Comparison of ENCODE assay signal across 22 mouse cellular contexts in genomic region chr6:21774213-21774916, GRCm38 (mm10).
DNase-seq lines count a peak whose midpoint lies in the region; ATAC-seq and TF ChIP-seq lines count a peak whose summit lies in the region.
"Had no signal": no experiment of that assay in that cellular context is flagged by ENCODE, and none has a peak within 500 bp of the region (broad histone marks: within the 10 kb centered on the region; RNA-seq: fewer than 3 reads in every experiment).

No protein-coding gene starts in this region.

- TF ChIP-seq CTCF in liver, postnatal 0 days (IDR thresholded peaks at IDR 0.05; ENCODE audit: low read depth), result no peak
- TF ChIP-seq CTCF in liver, embryonic 14.5 days (IDR thresholded peaks at IDR 0.05; ENCODE audit: low read depth), result no peak

- no peak overlapping the region for H3K4me3 ChIP-seq in forebrain, embryonic 15.5 days
- no peak overlapping the region for H3K4me3 ChIP-seq in forebrain, embryonic 13.5 days
- no peak overlapping the region for H3K4me3 ChIP-seq in liver, embryonic 11.5 days (ENCODE audit: low read depth, low read length)
- H3K4me3 ChIP-seq in liver, postnatal 0 days (ENCODE audit: low read depth, low read length), result no peak overlapping the region
- no peak overlapping the region for H3K4me3 ChIP-seq in liver, embryonic 14.5 days (ENCODE audit: insufficient read depth in 1 of 2, low read depth in 2 of 2, low read length in 2 of 2)
- H3K4me3 ChIP-seq in heart, embryonic 11.5 days (ENCODE audit: low read depth, low read length), result no peak overlapping the region
- H3K4me3 ChIP-seq in embryonic facial prominence, embryonic 10.5 days, result no peak overlapping the region
- H3K4me3 ChIP-seq: embryonic facial prominence, embryonic 13.5 days; erythroblast, embryonic 14.5 days; forebrain, embryonic 12.5 days; hindbrain, embryonic 12.5 days; intestine, embryonic 15.5 days had no signal

- no peaks in the 10 kb centered on the region for H3K36me3 ChIP-seq in forebrain, embryonic 15.5 days
- H3K36me3 ChIP-seq in forebrain, embryonic 13.5 days (ENCODE audit: poor library complexity, severe bottlenecking), result peaks cover 4% of the 10 kb centered on the region
- H3K36me3 ChIP-seq in liver, embryonic 11.5 days (ENCODE audit: control insufficient read depth, insufficient read depth, low read length), result no peaks in the 10 kb centered on the region; the same call in 1 of the 2 replicates
- H3K36me3 ChIP-seq in liver, postnatal 0 days (replicated peaks; ENCODE audit: insufficient read depth, low read length), result peaks cover 4% of the 10 kb centered on the region; the same call in 1 of the 2 replicates
- H3K36me3 ChIP-seq in liver, embryonic 14.5 days (replicated peaks; ENCODE audit: control insufficient read depth, insufficient read depth, low read depth), result no peaks in the 10 kb centered on the region
- H3K36me3 ChIP-seq in heart, embryonic 11.5 days (ENCODE audit: control insufficient read depth, insufficient read depth, low read length), result no peaks in the 10 kb centered on the region
- H3K36me3 ChIP-seq in embryonic facial prominence, embryonic 10.5 days (replicated peaks), result peaks cover 9% of the 10 kb centered on the region; the same call in 1 of the 2 replicates
- H3K36me3 ChIP-seq: embryonic facial prominence, embryonic 13.5 days; forebrain, embryonic 12.5 days; intestine, embryonic 15.5 days had no signal

- no peak overlapping the region for H3K27ac ChIP-seq in forebrain, embryonic 15.5 days (replicated peaks)
- no peak overlapping the region for H3K27ac ChIP-seq in forebrain, embryonic 13.5 days
- H3K27ac ChIP-seq in liver, embryonic 11.5 days (ENCODE audit: low read depth, low read length), result no peak overlapping the region
- H3K27ac ChIP-seq in liver, postnatal 0 days (ENCODE audit: low read depth), result no peak overlapping the region
- H3K27ac ChIP-seq in liver, embryonic 14.5 days, result no peak overlapping the region
- no peak overlapping the region for H3K27ac ChIP-seq in heart, embryonic 11.5 days (ENCODE audit: low read depth, low read length)
- H3K27ac ChIP-seq in embryonic facial prominence, embryonic 10.5 days (replicated peaks), result no peak overlapping the region
- H3K27ac ChIP-seq: embryonic facial prominence, embryonic 13.5 days; forebrain, embryonic 12.5 days; hindbrain, embryonic 12.5 days; intestine, embryonic 15.5 days had no signal

- 0 out of 2 replicates have a peak, but pooled peaks have one; percentile 29 for ATAC-seq in forebrain, embryonic 15.5 days (replicated peaks)
- ATAC-seq in forebrain, embryonic 13.5 days, result no peak
- ATAC-seq in liver, embryonic 11.5 days (replicated peaks; ENCODE audit: low FRiP score), result peak; percentile 82
- ATAC-seq in liver, postnatal 0 days, result no peak
- peak; percentile 52; the same call in 1 of the 2 replicates for ATAC-seq in liver, embryonic 14.5 days (ENCODE audit: insufficient read depth)
- no peak for ATAC-seq in heart, embryonic 11.5 days (replicated peaks; ENCODE audit: insufficient number of reproducible peaks, low FRiP score, low TSS enrichment)
- ATAC-seq: hindbrain, embryonic 16.5 days; intestine, embryonic 15.5 days had no signal

- no peaks in the 10 kb centered on the region for H3K27me3 ChIP-seq in forebrain, embryonic 15.5 days
- H3K27me3 ChIP-seq in forebrain, embryonic 13.5 days, result no peaks in the 10 kb centered on the region
- H3K27me3 ChIP-seq in liver, embryonic 11.5 days (replicated peaks; ENCODE audit: control insufficient read depth, insufficient read depth, low read length), result no peaks in the 10 kb centered on the region
- no peaks in the 10 kb centered on the region for H3K27me3 ChIP-seq in liver, postnatal 0 days (ENCODE audit: insufficient read depth, low read length)
- H3K27me3 ChIP-seq in liver, embryonic 14.5 days (ENCODE audit: control insufficient read depth, insufficient read depth, low read length), result no peaks in the 10 kb centered on the region
- no peaks in the 10 kb centered on the region for H3K27me3 ChIP-seq in heart, embryonic 11.5 days (ENCODE audit: control insufficient read depth, insufficient read depth, low read length)
- H3K27me3 ChIP-seq in embryonic facial prominence, embryonic 10.5 days (replicated peaks; ENCODE audit: low read depth, poor library complexity, severe bottlenecking), result no peaks in the 10 kb centered on the region
- H3K27me3 ChIP-seq: embryonic facial prominence, embryonic 13.5 days; forebrain, embryonic 12.5 days; hindbrain, embryonic 12.5 days; intestine, embryonic 15.5 days had no signal

- no peak for TF ChIP-seq EP300 in liver, postnatal 0 days (IDR thresholded peaks at IDR 0.05; ENCODE audit: low read depth)
- no peak; the same call in 1 of the 2 replicates for TF ChIP-seq EP300 in liver, embryonic 14.5 days (IDR thresholded peaks at IDR 0.05; ENCODE audit: low read depth)

- no peak overlapping the region for H3K9ac ChIP-seq in forebrain, embryonic 15.5 days (replicated peaks)
- H3K9ac ChIP-seq in forebrain, embryonic 13.5 days, result no peak overlapping the region
- H3K9ac ChIP-seq in liver, embryonic 11.5 days (ENCODE audit: low read depth, low read length), result no peak overlapping the region
- no peak overlapping the region for H3K9ac ChIP-seq in liver, postnatal 0 days (replicated peaks)
- no peak overlapping the region for H3K9ac ChIP-seq in liver, embryonic 14.5 days (replicated peaks)
- H3K9ac ChIP-seq in heart, embryonic 11.5 days (ENCODE audit: low read depth, low read length), result no peak overlapping the region
- H3K9ac ChIP-seq: embryonic facial prominence, embryonic 13.5 days; forebrain, embryonic 12.5 days; hindbrain, embryonic 12.5 days; intestine, embryonic 15.5 days had no signal

- H3K9me3 ChIP-seq in forebrain, embryonic 15.5 days, result no peaks in the 10 kb centered on the region
- H3K9me3 ChIP-seq in forebrain, embryonic 13.5 days (replicated peaks), result no peaks in the 10 kb centered on the region
- no peaks in the 10 kb centered on the region for H3K9me3 ChIP-seq in liver, embryonic 11.5 days (ENCODE audit: control insufficient read depth, low read length)
- H3K9me3 ChIP-seq in liver, postnatal 0 days (ENCODE audit: low read length), result no peaks in the 10 kb centered on the region
- no peaks in the 10 kb centered on the region for H3K9me3 ChIP-seq in liver, embryonic 14.5 days (ENCODE audit: control insufficient read depth, low read length)
- no peaks in the 10 kb centered on the region for H3K9me3 ChIP-seq in heart, embryonic 11.5 days (replicated peaks; ENCODE audit: control insufficient read depth, low read length)
- H3K9me3 ChIP-seq in embryonic facial prominence, embryonic 10.5 days, result no peaks in the 10 kb centered on the region
- H3K9me3 ChIP-seq: embryonic facial prominence, embryonic 13.5 days; forebrain, embryonic 12.5 days; hindbrain, embryonic 12.5 days; intestine, embryonic 15.5 days had no signal

- DNase-seq in liver, embryonic 11.5 days (ENCODE audit: low spot score), result no peak
- no peak for DNase-seq in liver, postnatal 0 days
- DNase-seq in liver, embryonic 14.5 days (ENCODE audit: low read depth in 3 of 3, low spot score in 3 of 3), result no peak
- DNase-seq in telencephalon, adult 2 months (ENCODE audit: low read depth, low spot score), result peak; percentile 26
- no peak for DNase-seq in embryonic facial prominence, embryonic 10.5 days (ENCODE audit: low spot score)
- DNase-seq: adrenal gland, postnatal 10 days; adrenal gland, postnatal 36 days; cerebellum, adult 11 months; cerebellum, adult 2 months; cerebellum, adult 9-11 months; cerebellum, postnatal 25 days; gastrocnemius, postnatal 25 days; heart, adult 18-20 months had no signal

- no peaks in the 10 kb centered on the region for H3K4me1 ChIP-seq in forebrain, embryonic 15.5 days
- no peaks in the 10 kb centered on the region for H3K4me1 ChIP-seq in forebrain, embryonic 13.5 days
- H3K4me1 ChIP-seq in liver, embryonic 11.5 days (replicated peaks; ENCODE audit: control insufficient read depth, insufficient read depth, low read length), result peaks cover 2% of the 10 kb centered on the region; the same call in 1 of the 2 replicates
- no peaks in the 10 kb centered on the region for H3K4me1 ChIP-seq in liver, postnatal 0 days (ENCODE audit: insufficient read depth)
- H3K4me1 ChIP-seq in liver, embryonic 14.5 days (replicated peaks; ENCODE audit: control insufficient read depth in 2 of 2, insufficient read depth in 2 of 2, low read length in 1 of 2), result peaks cover 0 to 2% of the 10 kb centered on the region in 2 experiments; a peak in 1 of 4 replicates
- H3K4me1 ChIP-seq in heart, embryonic 11.5 days (ENCODE audit: control insufficient read depth, insufficient read depth, low read length), result no peaks in the 10 kb centered on the region
- no peaks in the 10 kb centered on the region for H3K4me1 ChIP-seq in embryonic facial prominence, embryonic 10.5 days
- H3K4me1 ChIP-seq: embryonic facial prominence, embryonic 13.5 days; forebrain, embryonic 12.5 days; hindbrain, embryonic 12.5 days; intestine, embryonic 15.5 days had no signal

- WGBS in forebrain, embryonic 15.5 days, result 77% methylated on average over 7 of the region's 7 CpGs
- WGBS in forebrain, embryonic 13.5 days, result 90% methylated on average over 7 of the region's 7 CpGs
- WGBS in liver, embryonic 11.5 days, result 77% methylated on average over 7 of the region's 7 CpGs
- WGBS in liver, postnatal 0 days (ENCODE audit: insufficient replicate concordance), result 61% methylated on average over 7 of the region's 7 CpGs
- 49% methylated on average over 7 of the region's 7 CpGs for WGBS in liver, embryonic 14.5 days (ENCODE audit: insufficient replicate concordance)
- 79% methylated on average over 7 of the region's 7 CpGs for WGBS in heart, embryonic 11.5 days (ENCODE audit: insufficient replicate concordance)
- 89% methylated on average over 7 of the region's 7 CpGs for WGBS in embryonic facial prominence, embryonic 10.5 days

- no peak overlapping the region for H3K4me2 ChIP-seq in forebrain, embryonic 15.5 days (replicated peaks)
- H3K4me2 ChIP-seq in forebrain, embryonic 13.5 days, result no peak overlapping the region
- no peak overlapping the region for H3K4me2 ChIP-seq in liver, embryonic 11.5 days
- no peak overlapping the region for H3K4me2 ChIP-seq in liver, postnatal 0 days (ENCODE audit: low read depth, low read length)
- H3K4me2 ChIP-seq in liver, embryonic 14.5 days (ENCODE audit: low read depth), result no peak overlapping the region
- no peak overlapping the region for H3K4me2 ChIP-seq in heart, embryonic 11.5 days
- H3K4me2 ChIP-seq: embryonic facial prominence, embryonic 13.5 days; forebrain, embryonic 12.5 days; hindbrain, embryonic 12.5 days; intestine, embryonic 15.5 days had no signal

Comparison
In these comparisons a context has a peak if more than half of its experiments do, and no peak if none do; other contexts are left out.
1. ATAC-seq: peak in forebrain, embryonic 15.5 days (single experiment), liver, embryonic 11.5 days (single experiment) and liver, embryonic 14.5 days (single experiment); none in forebrain, embryonic 13.5 days (single experiment), liver, postnatal 0 days (single experiment) and heart, embryonic 11.5 days (single experiment).